Mouse (Mus musculus): Measurements from ENCODE around the gene Mogs.

The Mogs gene

GRCm38 (mm10) chr6:83092416-83093127 is 22.7 kb upstream of the Mogs start:
- in situ Hi-C loops (cut with MboI, MseI), result no loop called here

- in situ Hi-C loops (cut with MboI, MseI), result no loop called here
These were observed 19.3 kb upstream of the Mogs start for GRCm38 (mm10) chr6:83095968-83096367.

DNA sequence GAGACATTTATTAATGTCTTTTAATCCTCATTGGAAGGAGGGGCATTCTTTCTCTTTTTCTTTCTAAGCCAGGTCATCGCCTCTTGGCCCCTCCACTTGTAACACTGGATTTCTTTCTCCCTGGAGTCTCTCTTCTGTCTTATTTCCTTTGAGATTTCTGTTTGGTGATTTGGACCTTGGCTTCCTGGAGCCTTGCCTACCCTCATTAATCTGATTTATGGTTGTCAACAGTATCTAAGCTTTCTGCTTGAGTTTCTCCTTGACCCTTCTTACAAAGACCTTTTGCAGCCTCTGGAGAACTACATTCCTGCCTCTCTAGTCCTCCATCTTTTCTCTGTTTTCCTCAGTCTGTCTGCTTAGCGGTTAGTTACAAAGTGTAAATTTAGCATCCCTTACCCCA is 16.9 kb upstream of the Mogs start:
- in situ Hi-C loops (cut with MboI, MseI), result no loop called here

DNA sequence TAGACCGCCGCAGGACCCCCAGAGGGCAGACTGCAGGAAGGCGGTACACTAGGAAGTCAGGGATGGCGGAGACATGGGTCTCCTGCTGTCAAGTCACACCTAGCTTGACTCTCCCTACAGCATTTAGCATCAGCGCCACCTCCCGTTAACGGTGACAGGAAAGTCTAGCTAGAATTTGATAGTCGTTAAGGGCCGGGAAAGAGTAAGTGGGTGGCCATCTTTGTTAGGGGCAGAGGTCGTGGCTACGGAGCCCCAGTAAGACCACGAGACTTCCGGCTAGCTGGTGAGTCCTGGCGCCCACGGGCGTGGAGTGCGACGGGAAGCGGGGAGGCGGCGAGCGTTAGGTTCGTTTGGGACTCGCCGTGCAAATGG is 14.0 kb upstream of the Mogs start, which contains the start of the genes Ccdc142 and Gm42688:
TSS of gene Ccdc142 (plus strand) at position 286 of the 372 bp plus-strand sequence.
TSS of gene Gm42688 (plus strand) at position 302 of the 372 bp plus-strand sequence.
- in situ Hi-C loops (cut with MboI, MseI), result loop anchor here (5.0 kb wide), 3 partner anchors 104 to 176 kb away; no protein-coding TSS in a partner anchor

DNA sequence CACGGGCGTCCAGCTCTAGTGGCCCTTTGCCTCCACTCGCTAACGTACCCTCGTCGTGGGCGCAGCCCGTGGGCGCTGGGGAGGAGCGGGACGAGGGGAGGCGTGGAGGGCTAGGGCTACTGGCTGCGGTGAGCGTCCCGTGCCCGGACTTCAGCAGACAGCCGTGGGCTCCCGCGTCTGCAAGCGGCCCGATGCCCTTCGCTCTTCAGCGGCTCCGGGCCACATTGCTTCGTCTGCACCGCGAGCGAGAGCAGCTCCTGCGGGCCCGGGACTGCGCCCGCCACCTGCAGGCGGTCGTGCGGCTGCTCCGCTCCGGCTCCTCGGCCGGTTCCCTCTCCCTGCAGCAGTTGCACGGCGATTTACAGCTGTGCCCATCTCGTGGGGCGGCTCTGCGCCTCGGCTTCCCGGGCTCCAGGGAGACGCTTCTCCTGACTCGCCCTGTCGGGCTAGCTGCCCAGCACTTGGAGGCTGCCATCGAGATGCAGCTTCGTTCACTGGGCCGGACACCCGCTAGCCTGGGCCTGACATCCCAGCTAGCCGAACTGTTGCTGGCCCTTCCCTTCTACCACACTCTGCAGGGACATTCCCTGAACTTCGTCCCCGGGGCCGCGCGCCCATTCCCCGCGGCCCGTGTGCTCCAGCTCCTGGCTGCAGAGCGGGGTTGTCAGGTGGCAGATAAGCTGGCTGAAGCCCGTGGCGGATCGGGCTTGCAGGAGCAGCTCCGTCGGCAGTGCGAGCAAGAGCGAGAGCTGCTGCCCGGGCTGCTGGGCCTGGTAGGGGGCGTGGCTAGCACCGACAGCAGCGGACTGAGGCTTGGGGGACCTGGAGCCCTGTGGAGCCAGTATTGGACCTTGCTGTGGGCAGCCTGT is 13.4 kb upstream of the Mogs start:
- in situ Hi-C loops (cut with MboI, MseI), result loop anchor here (5.0 kb wide), 3 partner anchors 105 to 175 kb away; no protein-coding TSS in a partner anchor

- in situ Hi-C loops (cut with MboI, MseI), result loop anchor here (5.0 kb wide), 3 partner anchors 106 to 174 kb away; no protein-coding TSS in a partner anchor
These were observed 12.1 kb upstream of the Mogs start for GRCm38 (mm10) chr6:83103130-83103650.

DNA sequence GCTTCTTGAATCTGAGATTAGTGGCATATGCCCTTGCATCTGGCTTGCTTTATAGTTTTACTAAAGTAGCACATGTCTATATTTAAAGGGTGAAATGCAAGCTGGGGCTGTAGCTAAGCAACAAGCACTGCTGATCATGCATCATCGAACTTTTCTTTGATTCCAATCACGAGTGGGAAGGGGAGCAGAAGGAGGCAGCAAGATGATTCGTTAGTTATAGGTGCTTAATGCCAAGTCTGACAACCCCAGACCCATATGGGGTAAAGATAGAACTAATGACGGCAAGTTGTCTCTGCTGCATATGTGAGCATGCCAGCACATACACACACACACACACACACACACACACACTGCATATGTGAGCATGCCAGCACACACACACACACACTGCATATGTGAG is 11.1 kb upstream of the Mogs start:
- in situ Hi-C loops (cut with MboI, MseI), result loop anchor here (5.0 kb wide), 3 partner anchors 107 to 173 kb away; no protein-coding TSS in a partner anchor

DNA sequence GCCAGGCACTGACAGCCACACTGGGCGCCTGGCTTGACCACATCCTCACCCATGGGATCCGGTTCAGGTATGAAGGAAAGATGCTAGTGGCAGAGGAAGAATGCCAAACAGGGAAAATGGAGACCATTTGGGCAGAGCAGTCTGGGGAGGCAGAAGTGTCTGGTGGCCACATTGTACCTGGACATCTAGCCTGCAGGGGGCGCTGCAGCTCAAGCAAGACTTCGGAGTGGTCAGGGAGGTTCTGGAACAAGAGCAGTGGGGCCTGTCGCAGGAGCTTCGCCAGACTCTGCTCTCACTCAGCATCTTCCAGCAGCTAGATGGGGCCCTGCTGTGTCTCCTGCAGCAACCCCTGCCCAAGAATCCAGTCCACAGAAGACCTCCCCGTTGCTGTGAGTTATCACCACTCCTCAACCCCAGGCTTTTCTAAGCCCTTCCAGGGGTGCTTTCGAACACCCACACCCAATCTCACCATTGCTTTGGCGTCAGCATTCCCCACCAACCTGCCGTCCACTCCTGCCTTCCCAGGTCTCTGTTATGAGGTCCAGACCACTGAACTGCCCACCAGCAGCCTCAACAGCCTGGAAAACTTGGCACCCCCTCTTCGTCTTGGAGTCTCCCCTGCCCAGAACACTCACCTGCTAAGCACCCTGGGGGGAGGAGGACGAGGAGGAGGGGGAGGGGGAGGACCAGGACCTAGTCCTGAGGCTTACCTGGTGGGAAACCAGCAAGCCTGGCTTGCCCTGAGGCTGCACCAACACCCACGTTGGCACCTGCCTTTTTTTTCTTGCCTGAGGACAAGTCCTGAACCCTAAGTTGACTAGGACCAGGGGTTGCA is 7.5 kb upstream of the Mogs start:
- in situ Hi-C loops (cut with MboI, MseI), result no loop called here

DNA sequence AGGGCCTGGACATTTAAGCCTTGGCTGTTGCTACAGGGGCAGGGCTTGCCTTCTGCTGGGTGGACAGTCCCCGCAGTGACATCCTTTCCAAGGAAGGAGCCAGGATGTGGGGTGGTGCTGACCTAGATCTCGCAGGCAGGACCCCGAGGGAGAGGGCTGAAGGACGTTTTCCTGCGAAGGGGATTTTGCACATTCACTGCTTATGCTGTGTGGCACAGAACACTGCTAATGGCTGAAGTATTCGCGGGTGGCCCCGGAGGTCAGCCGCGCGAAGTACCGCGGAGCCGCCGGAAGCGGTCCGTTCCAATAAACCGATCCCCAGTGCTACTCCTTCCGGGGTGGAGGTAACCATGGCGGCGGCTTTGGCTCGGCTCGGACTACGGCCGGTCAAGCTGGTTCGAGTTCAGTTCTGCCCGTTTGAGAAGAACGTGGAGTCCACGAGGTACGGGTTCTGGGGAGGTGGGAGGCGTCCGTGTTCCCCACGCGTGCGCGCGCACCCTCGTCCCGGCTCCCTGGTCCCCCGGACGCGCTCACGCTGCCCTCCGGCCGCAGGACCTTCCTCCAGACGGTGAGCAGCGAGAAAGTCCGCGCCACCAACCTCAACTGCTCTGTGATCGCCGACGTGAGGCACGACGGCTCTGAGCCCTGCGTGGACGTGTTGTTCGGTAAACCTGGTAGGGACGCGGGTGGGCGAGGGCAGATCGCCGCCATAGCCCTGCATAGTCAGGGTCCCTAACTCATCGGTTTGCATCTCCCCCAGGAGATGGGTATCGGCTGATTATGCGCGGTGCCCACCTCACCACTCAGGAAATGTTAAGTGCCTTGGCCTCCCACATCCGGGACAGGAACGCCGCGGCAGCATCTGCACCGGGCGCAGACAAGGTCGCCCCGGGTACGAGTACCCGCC is 6.3 kb upstream of the Mogs start, which contains the start of gene Mrpl53:
TSS of gene Mrpl53 (plus strand) at position 279 of the 907 bp plus-strand sequence.
- in situ Hi-C loops (cut with MboI, MseI), result no loop called here

DNA sequence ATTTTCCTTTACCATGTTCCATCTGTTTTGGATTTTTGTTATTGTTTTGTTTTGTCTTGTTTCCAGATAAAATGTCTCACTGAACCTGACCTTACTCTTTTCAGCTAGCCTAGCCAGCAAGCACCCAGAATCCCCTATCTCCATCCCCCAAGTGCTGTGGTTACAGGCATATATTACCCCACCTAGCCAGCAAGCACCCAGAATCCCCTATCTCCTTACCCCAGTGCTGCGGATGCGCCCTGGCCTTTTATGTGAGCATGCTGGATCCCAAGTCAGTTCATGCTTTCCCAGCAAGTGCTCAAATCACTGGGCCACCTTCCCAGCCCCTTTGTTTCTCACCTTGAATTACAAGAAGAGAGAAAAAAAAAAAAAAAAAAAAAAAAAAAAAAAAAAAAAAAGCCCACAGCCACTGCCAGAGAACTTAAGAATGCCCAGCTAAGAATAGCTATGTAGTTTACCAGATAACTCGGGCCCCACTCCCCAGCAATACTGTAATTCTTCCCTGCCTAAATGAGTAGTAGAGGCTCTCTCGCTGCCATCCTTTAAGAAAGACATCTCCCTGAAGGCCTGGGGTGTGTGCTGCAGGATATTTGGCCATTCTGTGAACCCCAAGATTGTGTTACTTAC is 3.7 kb upstream of the Mogs start:
- in situ Hi-C loops (cut with MboI, MseI), result loop anchor here in 1 of 2 experiments (10.0 kb wide), 1 partner anchor 883 kb away; no protein-coding TSS in a partner anchor

- in situ Hi-C loops (cut with MboI, MseI), result loop anchor here in 1 of 2 experiments (5.0 to 10.0 kb wide), 2 partner anchors 44 to 879 kb away; partner anchors contain the start of gene Tlx2
These were observed 531 bp downstream of the Mogs start for GRCm38 (mm10) chr6:83115682-83116372.

- in situ Hi-C loops (cut with MboI, MseI), result loop anchor here in 1 of 2 experiments (5.0 to 10.0 kb wide), 2 partner anchors 44 to 878 kb away; partner anchors contain the start of gene Tlx2
These were observed 1.3 kb downstream of the Mogs start for GRCm38 (mm10) chr6:83116373-83117164.

DNA sequence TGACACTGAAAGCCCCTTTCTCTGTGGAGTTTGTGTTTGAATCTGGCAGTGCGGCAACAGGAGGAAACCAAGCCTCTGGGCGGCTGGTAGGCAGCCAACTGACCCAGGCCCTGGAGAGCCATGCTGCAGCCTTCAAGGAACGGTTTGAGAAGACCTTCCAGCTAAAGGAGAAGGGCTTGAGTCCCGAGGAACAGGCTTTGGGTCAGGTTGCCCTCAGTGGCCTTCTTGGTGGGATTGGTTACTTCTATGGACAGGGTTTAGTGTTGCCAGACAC is 1.8 kb downstream of the Mogs start:
- in situ Hi-C loops (cut with MboI, MseI), result loop anchor here in 1 of 2 experiments (5.0 to 10.0 kb wide), 2 partner anchors 45 to 878 kb away; partner anchors contain the start of gene Tlx2

- in situ Hi-C loops (cut with MboI, MseI), result loop anchor here in 1 of 2 experiments (5.0 to 10.0 kb wide), 2 partner anchors 45 to 877 kb away; partner anchors contain the start of gene Tlx2
These were observed 2.3 kb downstream of the Mogs start for GRCm38 (mm10) chr6:83117616-83118015.

DNA sequence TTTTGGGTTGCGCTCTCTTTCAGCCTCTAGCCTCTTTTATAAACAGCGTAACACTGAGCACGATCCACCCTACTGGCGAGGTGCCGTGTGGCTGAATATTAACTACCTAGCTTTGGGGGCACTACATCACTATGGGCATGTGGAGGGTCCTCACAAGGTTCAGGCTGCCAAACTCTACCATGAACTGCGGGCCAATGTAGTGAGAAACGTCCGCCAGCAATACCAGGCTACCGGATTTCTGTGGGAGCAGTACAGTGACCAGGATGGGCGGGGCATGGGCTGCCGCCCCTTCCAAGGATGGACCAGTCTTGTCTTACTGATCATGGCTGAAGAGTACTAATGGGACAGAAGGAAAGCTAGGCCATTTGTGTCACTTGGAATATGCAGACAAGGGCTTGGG is 3.1 kb downstream of the Mogs start:
- in situ Hi-C loops (cut with MboI, MseI), result loop anchor here in 1 of 2 experiments (5.0 to 10.0 kb wide), 2 partner anchors 46 to 876 kb away; partner anchors contain the start of gene Tlx2

GRCm38 (mm10) chr6:83118825-83119733 is 3.8 kb downstream of the Mogs start:
- in situ Hi-C loops (cut with MboI, MseI), result loop anchor here in 1 of 2 experiments (5.0 to 10.0 kb wide), 2 partner anchors 47 to 876 kb away; partner anchors contain the start of gene Tlx2

- in situ Hi-C loops (cut with MboI, MseI), result loop anchor here in 1 of 2 experiments (5.0 to 10.0 kb wide), 2 partner anchors 47 to 875 kb away; partner anchors contain the start of gene Tlx2
These were observed 4.4 kb downstream of the Mogs start for GRCm38 (mm10) chr6:83119734-83120051.

Data from T-helper 17 cell (primary cell).